Mouse (Mus musculus) T-cell, adult 66 days (primary cell): Measurements from ENCODE around the gene Desi1. TPM values are rescaled to one million over a fixed set of nuclear protein-coding genes. Genes with fewer than 3 reads are reported as not detected.

Experiments
- total RNA-seq, 2 experiments: library from RNA; stranded (reverse); gene quantifications; 3 replicates in 1 of 2; 4 replicates in 1 of 2; pipeline ENCODE4 v1.2.4; 2023

Gene Desi1
- total RNA-seq: 10 to 100 TPM; 24.7 to 25.5 TPM

GRCm38 (mm10) chr15:82033762-82034161 is at the start of gene Desi1:
TSS of gene Desi1 (minus strand) at chr15:82033862.

GRCm38 (mm10) chr15:82069898-82070297 is 36.2 kb upstream of the Desi1 start, which contains the start of gene Mei1:
TSS of gene Mei1 (plus strand) at chr15:82069996.

GRCm38 (mm10) chr15:82058719-82059201 is 25.1 kb upstream of the Desi1 start, which contains the start of gene 4930407I10Rik:
TSS of gene 4930407I10Rik (plus strand) at chr15:82059151.

GRCm38 (mm10) chr15:82047080-82047883 is 13.6 kb upstream of the Desi1 start, which contains the start of gene Snu13:
TSS of gene Snu13 (minus strand) at chr15:82047598.

GRCm38 (mm10) chr15:81987646-81988045 is 46.0 kb downstream of the Desi1 start, which contains the start of gene Xrcc6:
TSS of gene Xrcc6 (plus strand) at chr15:81987835.

GRCm38 (mm10) chr15:81980321-81980720 is 53.3 kb downstream of the Desi1 start, which contains the start of gene 1700029P11Rik:
TSS of gene 1700029P11Rik (plus strand) at chr15:81980540.

GRCm38 (mm10) chr15:81960171-81961077 is 73.2 kb downstream of the Desi1 start, which contains the start of gene Pmm1:
TSS of gene Pmm1 (minus strand) at chr15:81960930.

Other genes starting within 250 kb of the Desi1 start
- gene Tef, start 231.4 kb downstream of the Desi1 start, total RNA-seq: 10 to 100 TPM; 23.9 to 30.2 TPM
- 10 to 100 TPM; 69.8 to 93.5 TPM for gene Tob2, start 175.1 kb downstream of the Desi1 start, total RNA-seq
- 10 to 100 TPM; 49.6 to 67.5 TPM for gene Phf5a, start 162.0 kb downstream of the Desi1 start, total RNA-seq
- gene Aco2, start 161.6 kb downstream of the Desi1 start, total RNA-seq: 100 to 1,000 TPM; 142 to 155 TPM
- 10 to 100 TPM; 13.7 to 14.7 TPM for gene Polr3h, start 107.6 kb downstream of the Desi1 start, total RNA-seq
- gene Csdc2, start 97.1 kb downstream of the Desi1 start, total RNA-seq: not detected
- gene Pmm1, start 72.9 kb downstream of the Desi1 start, total RNA-seq: 10 to 100 TPM; 24.9 to 30.5 TPM
- gene 1700029P11Rik, start 53.3 kb downstream of the Desi1 start, total RNA-seq: not detected
- 10 to 100 TPM; 29.9 to 30.8 TPM for gene Xrcc6, start 46.0 kb downstream of the Desi1 start, total RNA-seq
- 100 to 1,000 TPM; 106 to 113 TPM for gene Snu13, start 13.7 kb upstream of the Desi1 start, total RNA-seq
- not detected for gene 4930407I10Rik, start 25.3 kb upstream of the Desi1 start, total RNA-seq
- gene Mei1, start 36.1 kb upstream of the Desi1 start, total RNA-seq: not detected
- 10 to 100 TPM; 33.9 to 38.6 TPM for gene Ccdc134, start 94.1 kb upstream of the Desi1 start, total RNA-seq
- gene Srebf2, start 113.3 kb upstream of the Desi1 start, total RNA-seq: 100 to 1,000 TPM; 179 to 196 TPM
- gene Shisa8, start 179.0 kb upstream of the Desi1 start, total RNA-seq: not detected
- 1 to 10 TPM; 1.0 to 3.4 TPM for gene Tnfrsf13c, start 190.5 kb upstream of the Desi1 start, total RNA-seq
- 1 to 10 TPM; 1.9 to 2.0 TPM for gene Cenpm, start 210.9 kb upstream of the Desi1 start, total RNA-seq
- gene 1500009C09Rik, start 218.5 kb upstream of the Desi1 start, total RNA-seq: not detected
- gene Sept3, start 241.0 kb upstream of the Desi1 start, total RNA-seq: not detected